Mouse (Mus musculus): ENCODE results near the gene Prickle4.

The Prickle4 gene

GRCm38 (mm10) chr17:47706196-47706595, 11.7 kb upstream of the Prickle4 start:
- peak in 1 of 2 experiments; percentile 25 for DNase-seq (ENCODE audit: low spot score in 2 of 2)

GRCm38 (mm10) chr17:47704692-47705091, 10.2 kb upstream of the Prickle4 start:
- peak in 1 of 2 experiments; percentile 19 for DNase-seq (ENCODE audit: low spot score in 2 of 2)

- no peak for DNase-seq (ENCODE audit: low spot score in 2 of 2)
Measured at GRCm38 (mm10) chr17:47703556-47703955, 9.0 kb upstream of the Prickle4 start.

- DNase-seq (ENCODE audit: low spot score in 2 of 2), result no peak
Measured at GRCm38 (mm10) chr17:47702548-47703345, 8.2 kb upstream of the Prickle4 start.

- no peak for DNase-seq (ENCODE audit: low spot score in 2 of 2)
Measured at GRCm38 (mm10) chr17:47701793-47702192, 7.3 kb upstream of the Prickle4 start.

- DNase-seq (ENCODE audit: low spot score in 2 of 2), result no peak
Measured at GRCm38 (mm10) chr17:47699055-47699454, 4.5 kb upstream of the Prickle4 start.

- no peak for DNase-seq (ENCODE audit: low spot score in 2 of 2)
Measured at GRCm38 (mm10) chr17:47698156-47698555, 3.6 kb upstream of the Prickle4 start.

- no peak for DNase-seq (ENCODE audit: low spot score in 2 of 2)
Measured at GRCm38 (mm10) chr17:47695337-47695710, 788 bp upstream of the Prickle4 start.

GRCm38 (mm10) chr17:47694442-47694502, 264 bp downstream of the Prickle4 start, which contains the start of gene Gm21981:
Gene Gm21981 (minus strand): TSS chr17:47694455.
- DNase-seq (ENCODE audit: low spot score in 2 of 2), result no peak

GRCm38 (mm10) chr17:47693671-47694441, 680 bp downstream of the Prickle4 start:
- no peak for DNase-seq (ENCODE audit: low spot score in 2 of 2)

GRCm38 (mm10) chr17:47691650-47692049, 2.9 kb downstream of the Prickle4 start:
- no peak for DNase-seq (ENCODE audit: low spot score in 2 of 2)

- no peak for DNase-seq (ENCODE audit: low spot score in 2 of 2)
Measured at GRCm38 (mm10) chr17:47689894-47690293, 4.6 kb downstream of the Prickle4 start.

- peak; percentile 88 to 90 for DNase-seq (ENCODE audit: low spot score in 2 of 2)
Measured at GRCm38 (mm10) chr17:47688608-47689575, 5.6 kb downstream of the Prickle4 start, which contains the start of gene Frs3. Gene Frs3 (plus strand): TSS chr17:47689030.

GRCm38 (mm10) chr17:47688344-47688607, 6.3 kb downstream of the Prickle4 start, which contains the start of gene Tomm6:
Gene Tomm6 (minus strand): TSS chr17:47688386.
- no peak for DNase-seq (ENCODE audit: low spot score in 2 of 2)

GRCm38 (mm10) chr17:47687409-47688343, 6.9 kb downstream of the Prickle4 start:
- DNase-seq (ENCODE audit: low spot score in 2 of 2), result peak; percentile 98

GRCm38 (mm10) chr17:47682836-47683235, 11.7 kb downstream of the Prickle4 start:
- DNase-seq (ENCODE audit: low spot score in 2 of 2), result no peak

- no peak for DNase-seq (ENCODE audit: low spot score in 2 of 2)
Measured at GRCm38 (mm10) chr17:47678702-47679101, 15.8 kb downstream of the Prickle4 start.

- no peak for DNase-seq (ENCODE audit: low spot score in 2 of 2)
Measured at GRCm38 (mm10) chr17:47678238-47678637, 16.3 kb downstream of the Prickle4 start.

GRCm38 (mm10) chr17:47676581-47676980, 18.0 kb downstream of the Prickle4 start:
- DNase-seq (ENCODE audit: low spot score in 2 of 2), result peak; percentile 67 to 82

GRCm38 (mm10) chr17:47672311-47673111, 22.0 kb downstream of the Prickle4 start:
- DNase-seq (ENCODE audit: low spot score in 2 of 2), result peak; percentile 50 to 61

- DNase-seq (ENCODE audit: low spot score in 2 of 2), result no peak
Measured at GRCm38 (mm10) chr17:47671988-47672310, 22.6 kb downstream of the Prickle4 start.
